Mouse (Mus musculus): ENCODE results near the gene Gm36028.

DNA sequence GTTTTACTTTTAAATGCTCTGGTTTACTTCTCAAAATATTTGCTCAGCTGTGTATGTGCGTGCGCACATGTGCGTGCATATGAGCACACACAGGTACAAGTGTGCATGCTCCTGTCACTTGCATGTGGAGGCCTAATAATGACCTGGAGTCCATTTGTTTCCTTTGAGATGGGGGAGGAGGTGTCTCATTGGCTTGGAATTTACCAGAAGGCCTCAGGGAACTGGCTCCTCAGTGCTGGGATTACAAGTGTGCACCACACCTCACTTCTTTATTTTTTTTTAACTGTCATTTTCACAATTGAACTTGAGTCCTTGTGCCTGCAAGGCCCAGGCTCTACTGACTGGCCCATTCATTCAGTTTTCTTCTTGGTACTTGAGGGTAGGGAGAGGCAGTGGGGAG lies 16.5 kb upstream of the Gm36028 start:
- TF ChIP-seq CTCF (IDR thresholded peaks at IDR 0.05; ENCODE audit: insufficient read depth, low read depth, low read length), result no peak
- TF ChIP-seq POLR2A (IDR thresholded peaks at IDR 0.05; ENCODE audit: insufficient read depth, low read depth, low read length), result no peak
